Mouse (Mus musculus) megakaryocyte, embryonic 14.5 days (primary cell): ENCODE data around the gene Nav3.

Experiments used
- FLI1 ChIP-seq: IDR thresholded peaks from 2 replicates; pipeline ENCODE4 v1.6.1; 2012; ENCODE audit warnings: low read length, inconsistent platforms, mixed read lengths
- GATA1 ChIP-seq: IDR thresholded peaks from 3 replicates; pipeline ENCODE4 v1.6.1; 2012; ENCODE audit warnings: mixed read lengths, low read length, inconsistent platforms, borderline replicate concordance

- TF ChIP-seq GATA1 (no peak), FLI1 (no peak)
These were observed 676.9 kb downstream of the Nav3 start for GRCm38 (mm10) chr10:109779109-109779508.
